Mouse (Mus musculus) CH12.LX (cell line): ENCODE measurements around the gene Appl2. TPM values are rescaled to one million over a fixed set of nuclear protein-coding genes. Genes with fewer than 3 reads are reported as not detected.

Experiments used
- DNase-seq: peaks from one replicate; pipeline ENCODE4 v3.0.0-alpha.2; 2013; ENCODE audit errors: extremely low read depth
- H3K27ac ChIP-seq: 2 replicates; pipeline ENCODE4 v1.5.1; 2012; ENCODE audit warnings: low read depth, mild to moderate bottlenecking, control low read depth, moderate library complexity; ENCODE audit not compliant: insufficient read depth
- H3K27me3 ChIP-seq: replicated peaks from 2 replicates; pipeline ENCODE3; 2012; ENCODE audit warnings: inconsistent platforms
- H3K36me3 ChIP-seq, 2 experiments: replicated peaks in 1 of 2; 2 replicates each; pipeline versions ENCODE3 to v1.6.1; 2012; ENCODE audit warnings: inconsistent platforms in 1 of 2, low read length in 1 of 2, mild to moderate bottlenecking in 1 of 2, mixed read lengths in 1 of 2, moderate library complexity in 1 of 2; ENCODE audit not compliant: control insufficient read depth in 1 of 2, insufficient read depth in 1 of 2
- H3K4me1 ChIP-seq, 2 experiments: 2 replicates each; pipeline ENCODE4 v1.6.1; 2012; ENCODE audit warnings: inconsistent platforms in 1 of 2, moderate library complexity in 1 of 2; ENCODE audit not compliant: insufficient read depth in 2 of 2, control insufficient read depth in 1 of 2
- H3K4me2 ChIP-seq: 2 replicates; pipeline ENCODE4 v1.6.1; 2012; ENCODE audit warnings: low read depth, mild to moderate bottlenecking, control low read depth; ENCODE audit not compliant: poor library complexity, insufficient read depth, severe bottlenecking
- H3K4me3 ChIP-seq, 3 experiments: fragments of 150-350 bp in 1 of 3; sonication (generic) in 1 of 3; replicated peaks in 1 of 3; 2 replicates each; pipeline versions ENCODE3 to v1.5.1; 2011 to 2012; ENCODE audit warnings: low read depth in 2 of 3, low read length in 2 of 3, mild to moderate bottlenecking in 2 of 3, moderate library complexity in 2 of 3, control low read depth in 1 of 3, improper control_type of control experiment in 1 of 3, inconsistent platforms in 1 of 3, mixed read lengths in 1 of 3; ENCODE audit not compliant: poor library complexity in 1 of 3
- H3K79me2 ChIP-seq: replicated peaks from 2 replicates; pipeline ENCODE4 v1.6.1; 2012; ENCODE audit warnings: mild to moderate bottlenecking, moderate library complexity; ENCODE audit not compliant: control insufficient read depth, poor library complexity, insufficient read depth, severe bottlenecking; ENCODE audit errors: extremely low read depth
- H3K9ac ChIP-seq: 2 replicates; pipeline ENCODE4 v1.6.1; 2012; ENCODE audit warnings: low read depth, mild to moderate bottlenecking, control low read depth, moderate library complexity; ENCODE audit not compliant: insufficient read depth
- H3K9me3 ChIP-seq: replicated peaks from 2 replicates; pipeline ENCODE3; 2012; ENCODE audit warnings: low read length, inconsistent platforms, mixed read lengths
- BHLHE40 ChIP-seq: IDR thresholded peaks from 2 replicates; pipeline ENCODE4 v1.6.1; 2011; ENCODE audit warnings: mild to moderate bottlenecking, low read depth, low read length, improper control_type of control experiment
- ELF1 ChIP-seq: IDR thresholded peaks from 2 replicates; pipeline ENCODE4 v1.6.1; 2014; ENCODE audit warnings: low read depth, mild to moderate bottlenecking, inconsistent platforms, low read length, improper control_type of control experiment
- EP300 ChIP-seq: IDR thresholded peaks from 2 replicates; pipeline ENCODE4 v1.6.1; 2011; ENCODE audit warnings: low read length, improper control_type of control experiment
- HCFC1 ChIP-seq: IDR thresholded peaks from 2 replicates; pipeline ENCODE4 v1.6.1; 2012; ENCODE audit warnings: low read depth, mild to moderate bottlenecking, inconsistent platforms, low read length, improper control_type of control experiment
- IRF4 ChIP-seq: IDR thresholded peaks from 2 replicates; pipeline ENCODE4 v1.6.1; 2014; ENCODE audit warnings: low read depth, mild to moderate bottlenecking, inconsistent platforms, low read length, improper control_type of control experiment
- JUN ChIP-seq: IDR thresholded peaks from 2 replicates; pipeline ENCODE4 v1.6.1; 2011; ENCODE audit warnings: low read depth, mild to moderate bottlenecking, low read length, improper control_type of control experiment, moderate library complexity; ENCODE audit not compliant: insufficient read depth
- KAT2A ChIP-seq: IDR thresholded peaks from 2 replicates; pipeline ENCODE4 v1.6.1; 2012; ENCODE audit warnings: low read length, improper control_type of control experiment, inconsistent platforms; ENCODE audit not compliant: insufficient replicate concordance
- MAFK ChIP-seq: IDR thresholded peaks from 2 replicates; pipeline ENCODE4 v1.6.1; 2011; ENCODE audit warnings: low read length, improper control_type of control experiment; ENCODE audit not compliant: insufficient replicate concordance
- MAX ChIP-seq: IDR thresholded peaks from 2 replicates; pipeline ENCODE4 v1.6.1; 2011; ENCODE audit warnings: low read length, improper control_type of control experiment
- MXI1 ChIP-seq: IDR thresholded peaks from 2 replicates; pipeline ENCODE4 v1.6.1; 2011; ENCODE audit warnings: mild to moderate bottlenecking, low read depth, low read length, improper control_type of control experiment
- MYC ChIP-seq: IDR thresholded peaks from 2 replicates; pipeline ENCODE4 v1.6.1; 2011; ENCODE audit warnings: low read depth, mild to moderate bottlenecking, improper control_type of control experiment, low read length
- NELFE ChIP-seq: IDR thresholded peaks from 2 replicates; pipeline ENCODE4 v1.6.1; 2011; ENCODE audit warnings: low read depth, low read length, improper control_type of control experiment
- NRF1 ChIP-seq: IDR thresholded peaks from 2 replicates; pipeline ENCODE4 v1.6.1; 2014; ENCODE audit warnings: low read depth, mild to moderate bottlenecking, inconsistent platforms, low read length, improper control_type of control experiment, moderate library complexity
- PAX5 ChIP-seq: IDR thresholded peaks from 2 replicates; pipeline ENCODE4 v1.6.1; 2012; ENCODE audit warnings: low read length, inconsistent platforms, mixed read lengths
- POLR2A ChIP-seq: IDR thresholded peaks from 2 replicates; pipeline ENCODE4 v1.6.1; 2011; ENCODE audit warnings: low read depth, mild to moderate bottlenecking, improper control_type of control experiment, low read length
- RAD21 ChIP-seq: IDR thresholded peaks from 2 replicates; pipeline ENCODE4 v1.6.1; 2011; ENCODE audit warnings: low read depth, mild to moderate bottlenecking, low read length, improper control_type of control experiment, moderate library complexity
- RCOR1 ChIP-seq: conservative IDR thresholded peaks from 2 replicates; pipeline ENCODE4 v1.6.1; 2012; ENCODE audit warnings: low read depth, mild to moderate bottlenecking, inconsistent platforms, low read length, improper control_type of control experiment
- TBP ChIP-seq: conservative IDR thresholded peaks from 2 replicates; pipeline ENCODE4 v1.6.1; 2011; ENCODE audit warnings: low read depth, low read length, improper control_type of control experiment
- TCF12 ChIP-seq: IDR thresholded peaks from 2 replicates; pipeline ENCODE4 v1.6.1; 2014; ENCODE audit warnings: low read depth, mild to moderate bottlenecking, inconsistent platforms, low read length, improper control_type of control experiment
- UBTF ChIP-seq: IDR thresholded peaks from 2 replicates; pipeline ENCODE4 v1.6.1; 2012; ENCODE audit warnings: low read depth, mild to moderate bottlenecking, inconsistent platforms, low read length, improper control_type of control experiment, moderate library complexity
- USF1 ChIP-seq: IDR thresholded peaks from 2 replicates; pipeline ENCODE4 v1.6.1; 2014; ENCODE audit warnings: low read depth, mild to moderate bottlenecking, inconsistent platforms, low read length, improper control_type of control experiment
- ZKSCAN1 ChIP-seq: IDR thresholded peaks from 2 replicates; pipeline ENCODE4 v1.6.1; 2012; ENCODE audit warnings: low read depth, inconsistent platforms, low read length, improper control_type of control experiment, borderline replicate concordance
- ZNF384 ChIP-seq: IDR thresholded peaks from 2 replicates; pipeline ENCODE4 v1.6.1; 2012; ENCODE audit warnings: low read depth, low read length, improper control_type of control experiment, inconsistent platforms
- dilution Hi-C: fragments of 300-500 bp; cut with MboI; formaldehyde crosslinking; loops from 2 replicates; pipeline ENCODE4 v1.14.3; 2020; ENCODE audit warnings: low sequenced_read_pairs; ENCODE audit not compliant: extremely low pct_unique_long_range_greater_than_20kb, extremely low pct_ligation_motif_present
- in situ Hi-C: fragments of 300-500 bp; cut with MboI; formaldehyde crosslinking; loops from 3 replicates; pipeline ENCODE4 v1.14.3; 2019; ENCODE audit warnings: low sequenced_read_pairs, low pct_ligation_motif_present, low pct_unique_long_range_greater_than_20kb, mixed read lengths
- polyA plus RNA-seq: library from polyadenylated mRNA; unstranded; fragments of >175 nt; gene quantifications from 2 replicates; pipeline ENCODE4 v1.2.1, GENCODE M21; 2012; ENCODE audit warnings: low read depth; ENCODE audit not compliant: insufficient read length
- total RNA-seq, 2 experiments: library from RNA; depleted of rRNA; stranded (reverse); fragments of 300-350 nt in 1 of 2; fragments of >200 nt in 1 of 2; gene quantifications; 2 replicates each; pipeline ENCODE4 v1.2.3; 2012 to 2014

Gene Appl2
- total and polyA plus RNA-seq, 3 experiments: 11.9 to 15.8 (median 13.5) TPM

DNA sequence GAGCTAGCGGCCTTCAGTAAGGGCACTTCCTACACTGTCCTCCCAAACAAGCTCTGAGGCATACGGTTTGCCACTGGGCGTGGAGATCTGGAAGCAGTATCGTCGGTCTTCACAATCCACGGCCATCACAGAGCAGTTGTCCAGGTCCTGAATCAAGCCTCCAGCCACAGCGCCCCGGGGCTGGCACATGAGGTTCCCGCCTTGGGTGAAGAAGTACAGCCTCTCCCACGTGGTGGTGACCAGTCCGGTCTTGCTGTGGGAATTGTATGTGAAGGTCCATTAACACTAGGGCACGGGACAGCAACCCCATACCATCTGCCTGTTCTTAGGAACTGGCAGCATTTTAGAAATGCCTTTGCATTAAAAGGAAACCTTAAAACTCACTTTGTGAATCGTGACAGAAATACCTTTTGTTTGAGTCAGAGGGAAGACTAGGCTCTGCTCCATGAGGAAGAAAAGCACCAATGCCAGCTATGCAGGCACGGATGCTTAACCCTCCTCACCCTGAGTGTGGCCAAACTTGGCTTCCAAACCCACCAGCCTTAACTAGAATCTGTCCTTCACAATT, 35.8 kb downstream of the Appl2 start:
- in situ Hi-C loops: no loop called here
- Histone ChIP-seq H3K9me3 (no peaks in the 10 kb centered on the region), H3K4me1 (no peaks in the 10 kb centered on the region), H3K27me3 (no peaks in the 10 kb centered on the region), H3K27ac (no peak overlapping the region), H3K9ac (no peak overlapping the region), H3K4me2 (no peak overlapping the region), H3K4me3 (no peak overlapping the region), H3K36me3 (peaks cover 38 to 94% of the 10 kb centered on the region in 2 experiments), H3K79me2 (no peaks in the 10 kb centered on the region)
- dilution Hi-C loops: no loop called here
- no peak for DNase-seq
- TF ChIP-seq HCFC1: no peak
- no peak for TF ChIP-seq MYC
- no peak for TF ChIP-seq NRF1
- TF ChIP-seq MAX: no peak
- TF ChIP-seq ELF1: no peak
- TF ChIP-seq PAX5: no peak
- TF ChIP-seq MAFK: no peak
- no peak for TF ChIP-seq TCF12
- TF ChIP-seq UBTF: no peak
- no peak for TF ChIP-seq NELFE
- TF ChIP-seq RAD21: no peak
- TF ChIP-seq TBP: no peak
- no peak for TF ChIP-seq JUN
- TF ChIP-seq POLR2A: no peak
- no peak for TF ChIP-seq BHLHE40
- TF ChIP-seq KAT2A: no peak
- TF ChIP-seq EP300: no peak
- TF ChIP-seq ZNF384: no peak
- TF ChIP-seq RCOR1: no peak
- no peak for TF ChIP-seq USF1

DNA sequence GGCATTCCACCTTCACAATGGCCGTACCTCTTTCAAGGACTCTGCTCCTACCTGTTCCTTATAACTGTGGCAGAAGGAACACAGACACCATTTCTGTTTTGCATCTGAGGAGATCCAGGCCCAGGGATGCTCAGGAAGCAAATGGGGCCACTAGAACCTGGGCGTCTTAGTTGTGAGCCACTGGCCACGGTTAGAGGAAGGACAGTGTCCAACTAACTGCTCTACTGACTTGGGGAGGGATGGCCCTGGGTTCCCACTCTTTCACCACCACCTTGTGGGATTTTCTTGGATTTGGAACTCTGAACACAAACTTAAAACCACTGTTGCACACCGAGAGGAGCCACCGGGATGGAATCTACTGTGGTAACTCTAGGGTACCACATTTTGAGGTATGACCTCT, 36.7 kb downstream of the Appl2 start:
- H3K27me3 ChIP-seq: no peaks in the 10 kb centered on the region
- no peak overlapping the region for H3K9ac ChIP-seq
- H3K4me2 ChIP-seq: no peak overlapping the region
- no peaks in the 10 kb centered on the region for H3K79me2 ChIP-seq
- H3K36me3 ChIP-seq: peaks cover 41 to 94% of the 10 kb centered on the region in 2 experiments
- no peak overlapping the region for H3K4me3 ChIP-seq
- no peak for DNase-seq
- H3K27ac ChIP-seq: no peak overlapping the region
- no peaks in the 10 kb centered on the region for H3K4me1 ChIP-seq
- no peaks in the 10 kb centered on the region for H3K9me3 ChIP-seq
- in situ Hi-C loops: no loop called here
- TF ChIP-seq IRF4 (no peak), HCFC1 (no peak), ZKSCAN1 (no peak), USF1 (no peak), MXI1 (no peak), ELF1 (no peak), ZNF384 (no peak), RCOR1 (no peak)
- TF ChIP-seq, all 38 proteins: peak for 0
- dilution Hi-C loops: no loop called here
